In the genomic region with DNA sequence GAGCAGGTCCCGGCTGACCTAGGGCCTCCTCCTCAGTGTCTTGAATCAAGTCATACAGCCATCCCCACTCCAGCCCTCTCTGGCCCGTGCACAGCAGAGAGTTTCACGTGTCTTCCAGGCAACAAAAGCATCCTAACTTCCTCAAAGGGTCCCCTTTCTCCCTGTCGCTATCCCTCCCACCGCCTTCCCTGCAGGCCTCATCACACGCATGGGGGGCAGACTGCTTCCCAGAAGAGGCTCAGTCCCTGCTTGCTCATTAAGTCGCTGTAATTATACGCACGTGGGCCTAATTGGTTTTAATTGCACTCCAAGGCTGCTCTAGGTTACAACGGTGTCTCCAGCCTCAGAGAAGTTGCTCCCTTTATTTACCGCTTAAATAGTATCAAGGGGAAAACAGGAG, we compare ENCODE assay signal across 19 mouse cellular contexts.
DNase-seq lines count a peak whose midpoint lies in the region; ATAC-seq and TF ChIP-seq lines count a peak whose summit lies in the region.
"Had no signal": no experiment of that assay in that cellular context is flagged by ENCODE, and none has a peak within 500 bp of the region (broad histone marks: within the 10 kb centered on the region; RNA-seq: fewer than 3 reads in every experiment).

No protein-coding gene starts in this region.

- no peak for TF ChIP-seq CTCF in forebrain, postnatal 0 days (IDR thresholded peaks at IDR 0.05; ENCODE audit: low read depth)

- no peak overlapping the region for H3K9ac ChIP-seq in neural tube, embryonic 13.5 days
- no peak overlapping the region for H3K9ac ChIP-seq in forebrain, embryonic 11.5 days (ENCODE audit: low read length)
- H3K9ac ChIP-seq in forebrain, postnatal 0 days, result no peak overlapping the region
- H3K9ac ChIP-seq: heart, embryonic 12.5 days; limb, embryonic 12.5 days; liver, postnatal 0 days; neural tube, embryonic 12.5 days had no signal

- peak; percentile 36; the same call in 1 of the 2 replicates for ATAC-seq in neural tube, embryonic 13.5 days (ENCODE audit: low read depth)
- ATAC-seq in forebrain, embryonic 11.5 days (replicated peaks; ENCODE audit: low FRiP score), result peak; percentile 74
- peak; percentile 19; the same call in 1 of the 2 replicates for ATAC-seq in forebrain, postnatal 0 days
- ATAC-seq: inflammation-experienced regulatory T-cells, adult 6 months; liver, postnatal 0 days had no signal

- no peak overlapping the region for H3K4me3 ChIP-seq in neural tube, embryonic 13.5 days
- no peak overlapping the region for H3K4me3 ChIP-seq in forebrain, embryonic 11.5 days (ENCODE audit: low read depth, low read length)
- no peak overlapping the region for H3K4me3 ChIP-seq in forebrain, postnatal 0 days (ENCODE audit: low read depth, low read length)
- H3K4me3 ChIP-seq: heart, embryonic 12.5 days; limb, embryonic 12.5 days; neural tube, embryonic 12.5 days had no signal

- H3K36me3 ChIP-seq in neural tube, embryonic 13.5 days, result no peaks in the 10 kb centered on the region
- no peaks in the 10 kb centered on the region for H3K36me3 ChIP-seq in forebrain, embryonic 11.5 days (ENCODE audit: control insufficient read depth, insufficient read depth, low read length)
- H3K36me3 ChIP-seq in forebrain, postnatal 0 days (ENCODE audit: insufficient read depth), result no peaks in the 10 kb centered on the region
- H3K36me3 ChIP-seq: heart, embryonic 12.5 days; limb, embryonic 12.5 days; neural tube, embryonic 12.5 days had no signal

- H3K4me2 ChIP-seq in neural tube, embryonic 13.5 days, result no peak overlapping the region
- no peak overlapping the region for H3K4me2 ChIP-seq in forebrain, embryonic 11.5 days (ENCODE audit: low read depth, low read length, severe bottlenecking)
- no peak overlapping the region for H3K4me2 ChIP-seq in forebrain, postnatal 0 days (ENCODE audit: low read depth)
- H3K4me2 ChIP-seq: heart, embryonic 12.5 days; limb, embryonic 12.5 days; liver, embryonic 11.5 days; neural tube, embryonic 12.5 days had no signal

- no peaks in the 10 kb centered on the region for H3K9me3 ChIP-seq in neural tube, embryonic 13.5 days
- no peaks in the 10 kb centered on the region for H3K9me3 ChIP-seq in forebrain, embryonic 11.5 days (ENCODE audit: control insufficient read depth, low read length)
- H3K9me3 ChIP-seq in forebrain, postnatal 0 days (ENCODE audit: low read length), result no peaks in the 10 kb centered on the region
- H3K9me3 ChIP-seq: heart, embryonic 12.5 days; limb, embryonic 12.5 days; neural tube, embryonic 12.5 days had no signal

- H3K27me3 ChIP-seq in neural tube, embryonic 13.5 days, result no peaks in the 10 kb centered on the region
- H3K27me3 ChIP-seq in forebrain, embryonic 11.5 days (ENCODE audit: control insufficient read depth, insufficient read depth, low read length), result no peaks in the 10 kb centered on the region
- H3K27me3 ChIP-seq in forebrain, postnatal 0 days (ENCODE audit: insufficient read depth, low read length), result no peaks in the 10 kb centered on the region
- H3K27me3 ChIP-seq: heart, embryonic 12.5 days; limb, embryonic 12.5 days; neural tube, embryonic 12.5 days had no signal

- 24% methylated on average over 11 of the region's 11 CpGs for WGBS in neural tube, embryonic 13.5 days
- 28% methylated on average over 11 of the region's 11 CpGs for WGBS in forebrain, embryonic 11.5 days
- WGBS in forebrain, postnatal 0 days, result 20% methylated on average over 11 of the region's 11 CpGs

- H3K27ac ChIP-seq in neural tube, embryonic 13.5 days (replicated peaks), result no peak overlapping the region
- H3K27ac ChIP-seq in forebrain, embryonic 11.5 days (ENCODE audit: low read depth, low read length), result no peak overlapping the region
- H3K27ac ChIP-seq in forebrain, postnatal 0 days (ENCODE audit: low read depth, low read length), result no peak overlapping the region
- H3K27ac ChIP-seq: kidney, postnatal 0 days; limb, embryonic 12.5 days; macrophage; neural tube, embryonic 12.5 days; stomach, postnatal 0 days had no signal

- peaks cover 10% of the 10 kb centered on the region for H3K4me1 ChIP-seq in neural tube, embryonic 13.5 days (replicated peaks)
- peaks cover 7% of the 10 kb centered on the region; the same call in 1 of the 2 replicates for H3K4me1 ChIP-seq in forebrain, embryonic 11.5 days (replicated peaks; ENCODE audit: control insufficient read depth, insufficient read depth, low read length)
- H3K4me1 ChIP-seq in forebrain, postnatal 0 days (ENCODE audit: insufficient read depth), result no peaks in the 10 kb centered on the region

- DNase-seq in neural tube, embryonic 10.5 days (ENCODE audit: extremely low spot score, low spot score), result no peak
- DNase-seq in forebrain, embryonic 11.5 days (ENCODE audit: low spot score), result peak; percentile 75
- no peak for DNase-seq in forebrain, postnatal 0 days
- DNase-seq in spleen, postnatal 4 days (ENCODE audit: low spot score in 2 of 2), result no peak
- DNase-seq in frontal cortex, postnatal 14 days (ENCODE audit: low spot score in 2 of 2), result no peak
- no peak for DNase-seq in B cell, adult 2 months
- DNase-seq: adrenal gland, adult 2 months; gastrocnemius, postnatal 25 days; right cerebral cortex, adult 18-20 months had no signal

Comparison
In these comparisons a context has a peak if more than half of its experiments do, and no peak if none do; other contexts are left out.
1. ATAC-seq: peak in every context shown above with its lines; median percentile 74 in forebrain, embryonic 11.5 days; 36 in neural tube, embryonic 13.5 days; 19 in forebrain, postnatal 0 days.